Mouse (Mus musculus) ovary, adult 18-20 months (tissue): ENCODE measurements around the gene Rpa2.
"Not testable (repeated sequence)": the region's sequence is repeated elsewhere in the genome, so short reads cannot be mapped to it uniquely, and the experiment has no call there.

Source experiments
- DNase-seq: peaks from one replicate; pipeline ENCODE4 v3.0.0; 2022; ENCODE audit warnings: low spot score, mixed read lengths

Gene Rpa2

DNA sequence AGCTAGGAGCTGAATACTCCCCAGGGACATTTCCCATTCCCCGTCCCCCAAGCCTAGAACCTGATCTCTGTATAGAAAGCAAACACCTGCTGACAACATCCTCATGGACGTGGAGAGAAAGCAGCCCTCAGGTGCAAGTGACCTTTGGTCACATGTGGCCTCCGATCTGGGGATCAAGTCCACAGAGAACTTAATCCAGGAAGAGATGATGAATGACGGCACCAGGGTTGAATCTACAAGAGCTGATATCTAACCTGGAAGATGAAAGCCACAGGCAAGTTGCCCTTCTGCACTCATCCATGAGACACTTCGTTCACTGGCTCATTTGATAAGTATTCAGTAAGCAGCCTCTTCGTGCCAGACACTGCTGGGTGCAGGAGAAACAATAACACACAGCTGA is 5.5 kb upstream of the Rpa2 start:
- DNase-seq = no peak

DNA sequence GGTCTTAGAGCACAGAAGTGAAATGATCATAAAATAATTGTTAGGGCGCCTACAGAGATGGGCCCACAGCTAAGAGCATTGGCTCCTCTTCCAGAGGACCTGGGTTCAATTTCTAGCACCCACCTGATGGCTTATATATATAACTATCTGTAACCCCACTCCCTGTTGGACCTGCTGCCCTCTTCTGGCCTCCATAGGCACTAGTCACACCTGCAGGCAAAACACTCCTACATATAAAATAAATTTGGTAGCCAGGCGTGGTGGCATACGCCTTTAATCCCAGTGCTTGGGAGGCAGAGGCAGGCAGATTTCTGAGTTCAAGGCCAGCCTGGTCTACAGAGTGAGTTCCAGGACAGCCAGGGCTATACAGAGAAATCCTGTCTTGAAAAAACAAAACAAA is 5.0 kb upstream of the Rpa2 start:
- DNase-seq = not testable (repeated sequence)

DNA sequence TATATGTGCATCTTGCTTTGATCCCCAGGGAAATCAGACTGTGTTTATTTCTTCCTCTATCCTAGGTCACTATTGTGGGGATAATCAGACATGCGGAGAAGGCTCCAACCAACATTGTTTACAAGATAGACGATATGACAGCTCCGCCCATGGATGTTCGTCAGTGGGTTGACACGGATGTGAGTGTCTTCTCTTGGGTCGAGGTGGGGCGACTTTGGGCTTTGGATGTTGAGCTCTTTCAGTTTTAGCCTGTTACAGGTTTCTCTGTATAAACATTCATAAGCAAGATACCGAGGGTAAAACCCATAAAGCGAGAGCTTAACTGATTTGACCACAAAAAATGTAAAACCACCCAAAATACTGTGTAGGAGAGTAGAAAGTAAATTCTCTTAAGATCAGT is 3.6 kb downstream of the Rpa2 start:
- no peak for DNase-seq

DNA sequence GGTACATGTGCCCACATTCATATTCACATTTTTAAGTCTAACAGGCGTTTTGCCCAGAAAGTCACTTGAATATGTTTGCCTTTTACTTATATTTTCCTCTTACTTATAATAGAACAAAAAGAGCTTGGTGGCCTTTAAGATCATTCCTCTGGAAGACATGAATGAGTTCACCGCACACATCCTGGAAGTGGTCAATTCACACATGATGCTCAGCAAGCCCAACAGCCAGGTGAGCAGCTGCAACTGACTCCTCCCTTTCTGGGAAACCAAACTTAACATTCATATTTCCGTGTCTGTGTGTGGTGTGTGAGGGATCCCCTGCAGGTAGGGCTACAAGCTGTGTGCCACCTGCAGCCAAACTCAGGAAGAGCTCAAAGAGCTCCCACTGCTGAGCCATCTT is 6.8 kb downstream of the Rpa2 start:
- DNase-seq = no peak

DNA sequence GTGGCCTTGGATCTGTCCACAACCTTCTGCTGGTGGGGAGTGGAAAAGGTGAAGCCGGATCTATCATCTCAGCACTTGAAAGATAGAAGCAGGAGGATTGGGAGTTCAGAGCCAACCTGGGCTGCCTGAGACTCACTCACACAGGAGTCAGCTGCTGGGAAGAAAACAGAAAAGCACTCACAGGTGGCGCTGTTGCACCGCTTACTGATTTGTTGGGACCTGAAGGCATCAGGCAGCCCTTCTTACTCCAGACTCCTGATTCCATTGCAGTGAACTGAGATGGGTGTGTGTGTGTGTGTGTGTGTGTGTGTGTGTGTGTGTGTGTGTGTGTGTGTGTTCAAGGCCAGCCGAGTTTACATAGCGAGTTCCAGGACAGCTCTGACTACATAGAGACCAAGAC is 8.6 kb downstream of the Rpa2 start:
- peak; percentile 43 for DNase-seq

DNA sequence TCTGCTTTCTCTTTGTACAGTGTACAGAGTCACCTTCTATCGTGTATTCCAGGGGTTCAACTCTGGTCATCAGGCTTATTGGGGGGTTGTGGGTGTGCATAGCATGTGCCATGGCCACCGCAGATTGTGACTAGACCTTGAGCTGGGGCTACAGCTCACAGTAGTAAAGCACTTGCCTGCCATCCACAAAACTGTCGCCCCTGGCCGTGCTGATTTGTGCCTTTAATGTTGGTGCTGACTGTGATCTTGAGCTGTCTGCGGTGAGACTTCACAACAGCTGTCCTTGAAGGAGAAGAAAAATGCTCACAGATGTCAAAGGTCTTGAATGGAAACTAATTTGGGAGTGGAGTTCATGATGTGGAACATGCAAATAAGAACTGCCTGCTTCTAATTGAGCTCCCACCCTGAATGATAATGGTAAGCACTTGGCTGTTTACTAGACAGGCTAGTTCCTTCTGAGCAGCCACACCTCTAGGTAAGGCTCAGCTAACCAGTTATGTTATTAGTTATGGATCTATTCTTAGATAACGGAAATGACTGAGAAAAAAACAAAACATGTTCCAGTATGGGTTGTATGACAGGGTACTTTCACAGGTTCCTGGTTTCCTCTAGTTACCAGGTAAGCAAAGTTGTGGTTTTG is 10.6 kb downstream of the Rpa2 start:
- no peak for DNase-seq

DNA sequence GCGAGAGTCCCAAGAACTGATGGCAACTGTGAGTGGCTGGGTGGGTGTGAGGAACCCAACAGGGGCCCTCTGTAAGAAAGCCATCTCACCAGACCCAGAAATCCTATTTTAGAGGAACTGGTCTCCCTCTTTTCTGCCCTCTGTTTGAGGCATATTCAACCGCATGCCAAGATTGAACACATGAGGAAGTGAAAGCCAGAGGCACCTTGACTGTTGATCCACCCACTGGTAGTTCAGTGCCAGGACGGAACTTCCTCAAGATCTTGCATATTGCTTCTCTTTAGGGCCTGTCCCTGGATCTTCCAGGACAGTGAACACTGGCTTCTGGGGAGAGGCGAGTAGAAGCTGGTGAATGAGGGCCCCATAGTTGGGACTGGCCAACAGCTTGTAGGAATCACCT is 12.2 kb downstream of the Rpa2 start:
- DNase-seq = no peak

DNA sequence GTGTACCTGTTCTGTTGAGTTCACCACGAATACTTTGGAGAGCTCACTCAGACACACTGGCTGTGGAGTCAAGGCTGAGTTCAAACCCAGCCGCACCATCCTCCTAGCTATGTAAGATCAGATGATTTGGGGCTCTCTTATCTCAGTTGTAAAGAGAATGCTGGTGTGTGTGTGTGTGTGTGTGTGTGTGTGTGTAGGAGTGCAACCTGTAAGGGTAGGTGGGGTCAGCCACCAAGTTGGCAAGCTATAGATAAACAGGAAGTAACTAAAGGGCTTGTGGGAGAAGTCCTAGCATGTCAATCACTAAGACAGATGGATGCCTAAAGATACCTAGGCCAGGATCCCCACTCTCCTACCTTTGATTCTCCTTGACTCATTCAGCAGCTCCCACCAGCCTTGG is 15.6 kb downstream of the Rpa2 start:
- DNase-seq = no peak

DNA sequence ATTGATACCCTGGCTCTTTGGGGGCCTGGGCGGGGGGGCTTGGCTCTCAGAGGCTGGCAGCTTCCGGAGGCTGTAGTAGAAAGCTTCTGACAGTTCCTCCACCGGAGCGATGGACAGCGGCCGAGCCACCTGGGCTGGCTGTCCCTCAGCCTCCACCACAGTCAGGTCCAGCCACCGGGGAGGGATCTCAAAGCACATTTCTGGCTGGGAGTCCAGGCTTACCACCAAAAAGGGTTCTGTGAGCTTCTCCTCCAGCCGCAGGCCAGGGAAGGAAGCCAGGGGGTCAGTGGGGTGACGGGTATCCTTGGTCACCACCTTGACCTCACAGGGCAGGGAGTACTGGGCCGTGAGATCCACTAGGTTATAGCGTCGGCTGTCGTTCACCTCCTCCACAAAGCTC is 17.1 kb downstream of the Rpa2 start:
- no peak for DNase-seq

DNA sequence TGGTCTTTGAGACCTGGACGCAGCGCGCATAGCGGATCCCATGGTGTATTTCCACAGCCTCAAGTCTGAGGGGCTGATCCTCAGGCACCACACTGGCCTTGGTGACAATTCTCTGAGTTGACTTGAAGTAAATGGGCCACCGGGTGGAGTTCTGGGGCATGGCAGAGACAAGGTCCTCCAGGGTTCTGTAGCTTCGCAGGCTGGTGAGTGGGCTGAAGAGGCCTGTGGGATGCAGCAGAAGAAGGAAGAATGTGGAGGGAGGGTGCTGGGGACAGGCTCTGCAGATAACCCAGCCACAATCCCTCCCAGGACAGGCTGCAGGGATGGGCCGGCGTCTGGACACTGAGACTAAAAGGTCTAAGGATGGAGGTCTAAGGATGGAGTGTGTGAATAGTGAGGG is 21.6 kb downstream of the Rpa2 start:
- no peak for DNase-seq

DNA sequence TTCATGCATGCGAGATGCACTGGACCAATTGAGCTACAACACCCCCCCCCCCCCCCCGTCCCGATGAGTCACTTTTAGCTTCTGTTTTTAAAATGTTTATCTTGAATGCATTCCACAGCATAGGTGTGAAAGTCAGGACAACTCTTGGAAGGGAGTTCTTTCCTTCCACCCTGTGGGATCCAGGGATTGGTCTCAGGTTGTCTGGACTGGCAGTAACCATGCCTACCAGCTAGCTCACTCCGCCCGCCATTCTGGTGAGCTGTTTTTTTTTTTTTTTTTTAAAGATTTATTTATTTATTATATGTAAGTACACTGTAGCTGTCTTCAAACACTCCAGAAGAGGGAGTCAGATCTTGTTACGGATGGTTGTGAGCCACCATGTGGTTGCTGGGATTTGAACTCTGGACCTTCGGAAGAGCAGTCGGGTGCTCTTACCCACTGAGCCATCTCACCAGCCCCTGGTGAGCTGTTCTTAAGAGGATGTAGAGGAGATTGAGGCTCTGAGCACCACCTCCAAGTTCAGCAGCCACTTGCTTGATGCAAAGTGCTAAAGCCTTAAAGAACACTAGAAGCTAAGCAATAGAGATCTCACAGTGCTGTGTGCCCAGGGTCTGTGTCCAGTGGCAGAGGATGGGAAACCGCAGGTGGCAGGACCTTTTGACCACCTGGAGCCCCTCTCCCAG is 25.3 kb downstream of the Rpa2 start:
- DNase-seq = not testable (repeated sequence)

DNA sequence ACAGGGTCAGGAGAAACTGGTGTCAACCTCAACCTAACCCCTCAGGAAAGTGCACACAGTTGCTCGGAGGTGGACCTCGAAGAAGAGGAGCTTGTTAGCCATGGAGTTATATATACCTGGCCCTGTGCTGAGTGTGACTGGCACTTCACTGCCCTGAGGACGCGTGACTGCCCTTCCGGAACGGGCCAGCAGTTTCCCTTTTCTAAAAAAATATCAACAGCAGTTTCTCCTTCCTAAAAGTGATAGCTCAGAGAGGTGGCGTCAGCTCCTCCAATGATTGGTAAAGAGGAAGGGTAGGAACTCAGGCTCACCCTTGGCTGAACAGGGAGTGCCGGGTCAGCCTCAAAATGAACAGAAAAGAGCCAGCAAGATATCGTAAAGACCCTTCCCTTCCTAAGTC is 25.9 kb downstream of the Rpa2 start:
- DNase-seq = no peak

DNA sequence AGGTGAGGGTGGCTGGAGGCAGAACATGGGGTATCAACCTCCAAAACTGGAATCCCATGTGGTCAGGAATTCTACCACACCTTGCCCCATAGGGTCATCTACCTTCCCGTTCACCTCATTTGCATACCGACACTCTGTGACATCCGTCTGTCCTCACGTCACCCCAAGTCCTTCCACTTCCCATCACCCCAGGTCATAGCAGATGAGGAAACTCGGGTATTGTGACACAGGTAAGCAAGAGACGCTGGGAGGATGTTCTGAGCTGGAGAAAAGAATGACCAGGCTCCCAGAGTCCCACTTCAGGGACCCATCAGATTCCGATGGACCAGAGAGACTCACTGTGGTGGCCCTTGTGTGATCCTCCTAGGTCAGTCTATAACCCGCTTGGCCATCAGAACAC is 26.6 kb downstream of the Rpa2 start:
- DNase-seq = no peak

DNA sequence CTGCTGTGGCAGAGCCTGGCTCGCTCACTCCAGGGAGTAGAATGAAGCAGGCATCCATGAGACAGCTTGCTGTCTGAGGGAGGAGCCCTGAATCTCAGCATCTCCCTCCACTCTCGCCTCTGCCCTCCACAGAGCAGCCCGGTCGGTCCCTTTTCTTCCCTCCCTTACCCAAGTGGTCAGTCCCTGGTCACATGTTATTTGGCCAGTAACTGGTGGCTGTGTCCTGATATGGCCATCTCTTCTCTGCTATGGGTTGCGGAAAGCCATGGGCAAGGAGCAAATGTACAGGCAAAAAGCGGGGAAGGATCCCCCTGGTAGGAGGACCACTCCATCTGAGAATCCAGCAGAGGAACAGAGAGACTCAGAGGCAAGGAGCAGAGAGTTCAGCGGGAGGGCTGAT is 27.0 kb downstream of the Rpa2 start:
- DNase-seq = no peak

DNA sequence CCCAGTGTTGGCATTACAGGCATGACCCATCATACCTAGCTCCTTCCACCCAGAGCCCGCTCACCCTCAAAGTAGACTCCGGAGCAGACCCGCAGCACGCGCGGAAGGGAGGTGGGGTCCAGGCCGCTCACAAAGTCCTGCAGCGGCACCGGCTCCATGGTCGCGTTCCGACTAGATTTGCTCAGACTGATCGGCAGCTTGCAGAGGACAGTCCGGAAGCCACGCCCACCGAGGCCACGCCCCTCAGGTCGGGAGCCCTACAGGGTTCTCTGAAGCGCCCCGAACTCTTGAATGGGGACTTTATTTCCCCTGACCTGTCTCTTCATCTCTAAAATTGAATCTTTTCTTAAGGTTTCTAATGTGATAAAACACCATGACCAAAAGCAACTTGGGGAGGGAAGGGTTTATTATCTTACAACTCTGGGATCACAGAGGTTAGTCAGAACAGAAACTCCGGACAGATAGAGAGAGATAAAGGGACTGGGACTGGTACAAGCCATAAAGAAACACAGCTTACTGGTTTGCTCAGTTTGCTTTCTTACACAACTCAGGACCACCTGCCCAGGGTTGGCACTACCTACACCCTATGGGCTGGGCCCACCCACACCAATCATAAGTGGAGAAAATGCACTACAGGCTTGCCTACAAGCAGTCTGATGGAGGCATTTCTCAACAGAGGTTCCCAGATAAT is 28.2 kb downstream of the Rpa2 start, which contains the start of gene Themis2:
Gene Themis2, minus strand, starts transcription at position 192 of the 691 bp plus-strand sequence.
- DNase-seq = peak; percentile 56

DNA sequence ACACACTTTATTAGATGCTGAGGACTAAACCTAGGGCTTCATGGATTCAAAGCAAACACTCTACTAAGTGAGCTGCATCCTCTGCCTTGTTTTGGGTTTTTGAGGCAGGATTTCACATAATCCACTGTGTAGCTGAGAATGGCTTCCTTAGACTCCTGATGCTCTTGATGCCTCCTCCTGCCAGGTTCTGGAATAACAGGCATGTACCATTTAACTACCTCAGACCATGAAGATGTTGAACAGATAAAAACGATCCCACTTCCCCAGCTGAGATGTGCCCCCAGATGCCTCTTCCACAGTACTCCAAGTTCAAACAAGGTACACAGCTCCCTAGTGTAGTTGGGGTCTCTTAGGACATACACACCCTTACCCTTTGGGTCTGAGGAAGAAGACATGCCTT is 29.3 kb downstream of the Rpa2 start:
- no peak for DNase-seq

DNA sequence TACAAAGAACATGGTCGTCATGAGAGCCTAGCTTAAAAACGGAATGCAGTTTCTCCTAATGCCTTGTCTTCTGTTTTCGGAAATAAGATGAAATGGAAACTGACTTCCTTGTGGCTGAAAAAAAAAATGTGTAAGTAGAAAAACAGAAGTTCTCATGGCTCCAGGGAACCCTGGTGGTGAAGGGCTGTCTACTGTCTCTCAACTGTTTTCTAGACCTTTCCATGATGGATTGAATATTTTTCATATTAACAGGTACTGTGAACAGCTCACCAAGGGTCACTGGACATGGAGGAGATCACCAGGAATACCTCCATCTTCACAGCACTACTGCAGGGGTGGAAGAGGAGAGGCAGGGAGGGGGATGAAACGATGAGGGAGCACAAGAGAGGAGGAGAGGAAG is 29.9 kb downstream of the Rpa2 start:
- DNase-seq = no peak

DNA sequence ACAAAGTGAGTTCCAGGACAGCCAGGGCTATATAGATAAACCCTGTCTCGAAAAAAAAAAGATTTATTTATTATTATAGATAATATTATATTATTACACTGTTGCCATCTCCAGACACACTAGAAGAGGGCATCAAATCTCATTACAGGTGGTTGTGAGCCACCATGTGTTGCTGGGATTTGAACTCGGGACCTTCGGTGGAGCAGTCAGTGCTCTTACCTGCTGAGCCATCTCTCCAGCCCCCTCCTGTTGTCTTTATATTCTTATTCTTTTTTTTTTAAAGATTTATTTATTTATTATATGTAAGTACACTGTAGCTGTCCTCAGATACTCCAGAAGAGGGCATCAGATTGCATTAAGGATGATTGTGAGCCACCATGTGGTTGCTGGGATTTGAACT is 30.5 kb downstream of the Rpa2 start:
- not testable (repeated sequence) for DNase-seq

DNA sequence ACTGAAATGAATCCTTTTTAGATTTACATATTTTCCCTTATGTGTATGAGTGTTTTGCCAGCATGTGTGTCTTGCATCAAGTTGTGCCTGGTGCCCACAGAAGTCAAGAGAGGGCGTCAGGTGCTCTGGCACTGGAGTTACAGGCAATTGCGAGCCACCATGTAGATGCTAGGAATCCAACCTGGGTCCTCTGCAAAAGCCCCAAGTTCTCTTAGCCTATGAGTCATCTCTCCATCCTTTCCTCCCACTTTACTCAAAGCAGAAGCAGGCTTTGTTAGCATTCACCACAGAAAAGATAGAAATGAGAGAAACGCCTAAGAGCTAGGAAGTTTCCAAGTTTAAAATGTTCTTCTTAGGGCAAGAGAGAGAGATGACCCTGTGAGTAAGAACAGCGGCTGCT is 31.7 kb downstream of the Rpa2 start:
- no peak for DNase-seq

DNA sequence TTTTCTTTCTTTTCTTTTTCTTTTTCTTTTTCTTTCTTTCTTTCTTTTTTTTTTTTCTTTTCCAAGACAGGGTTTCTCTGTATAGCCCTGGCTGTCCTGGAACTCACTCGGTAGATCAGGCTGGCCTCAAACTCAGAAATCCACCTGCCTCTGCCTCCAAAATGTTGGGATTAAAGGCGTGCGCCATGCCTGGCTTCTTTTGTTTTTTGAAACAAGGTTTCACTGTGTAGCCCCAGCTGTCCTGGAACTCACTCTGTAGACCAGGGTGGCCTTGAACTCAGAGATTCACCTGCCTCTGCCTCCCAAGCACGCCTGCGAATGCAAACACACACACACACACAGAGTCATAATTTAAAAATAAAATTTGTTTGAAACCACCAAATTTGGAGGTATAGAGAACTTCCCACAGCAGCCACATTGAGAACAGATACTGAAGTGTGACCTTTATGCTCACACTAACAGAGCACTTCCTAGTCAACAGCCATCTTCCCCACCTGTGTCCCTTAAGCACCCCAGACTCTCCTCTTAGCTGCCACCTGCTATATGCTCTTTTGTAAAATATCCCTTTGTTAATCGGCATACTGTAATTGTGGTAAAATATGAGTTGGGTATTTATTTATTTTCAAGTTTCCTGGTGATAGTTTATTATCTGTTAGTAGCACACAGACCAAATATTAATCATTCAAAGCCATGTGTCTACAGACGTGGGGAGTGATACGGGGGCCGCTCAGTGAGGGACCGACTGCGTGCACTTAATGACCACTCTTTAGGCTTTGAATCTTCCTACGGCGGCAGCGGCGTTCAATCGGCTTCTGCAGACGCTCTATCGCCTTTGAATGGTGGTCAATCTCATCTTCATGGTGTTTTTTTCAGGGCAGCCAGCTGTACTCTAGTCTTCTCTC is 33.3 kb downstream of the Rpa2 start:
- DNase-seq = no peak

DNA sequence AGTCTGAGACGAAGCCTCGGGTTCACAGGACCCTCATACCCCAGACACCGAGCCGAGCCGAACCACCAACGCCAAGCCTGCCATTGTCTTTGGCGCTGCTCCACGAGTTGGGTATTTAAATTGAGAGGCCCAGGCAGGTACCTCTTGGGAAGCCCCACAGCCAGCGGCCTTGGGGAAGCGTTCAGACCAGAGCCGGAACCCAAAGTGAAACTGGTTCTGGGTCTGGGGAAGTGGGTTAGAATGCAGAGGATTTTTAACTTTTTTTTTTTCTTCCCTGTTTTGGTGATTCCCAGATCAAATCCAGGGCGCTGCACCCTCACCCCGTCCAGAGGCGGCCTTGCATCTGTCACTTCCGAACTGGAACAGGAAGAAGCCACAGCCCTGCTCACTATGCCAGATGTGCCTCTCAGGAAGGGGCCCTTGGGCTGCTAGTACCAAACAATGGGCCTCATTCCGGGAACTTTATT is 34.1 kb downstream of the Rpa2 start:
- DNase-seq = no peak

DNA sequence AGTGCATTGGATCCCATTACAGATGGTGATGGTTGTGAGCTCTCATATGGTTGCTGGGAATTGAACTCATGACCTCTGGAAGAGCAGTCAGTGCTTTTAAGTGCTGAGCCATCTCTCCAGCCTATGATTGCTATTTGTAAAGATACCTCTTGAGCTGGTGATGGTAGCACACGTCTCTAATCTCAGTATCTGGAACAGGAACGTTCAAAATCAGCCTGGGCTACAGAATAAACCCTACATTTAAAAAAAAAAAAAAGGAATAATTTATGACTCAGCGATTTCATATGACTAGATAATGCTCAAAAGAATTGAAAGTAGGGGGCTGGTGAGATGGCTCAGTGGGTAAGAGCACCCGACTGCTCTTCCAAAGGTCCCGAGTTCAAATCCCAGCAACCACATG is 35.1 kb downstream of the Rpa2 start:
- no peak for DNase-seq
